Mouse (Mus musculus) stomach, embryonic 16.5 days (tissue): ENCODE data around the gene Agtr1a. TPM values are rescaled to one million over a fixed set of nuclear protein-coding genes. Genes with fewer than 3 reads are reported as not detected.

Experiments
- polyA plus RNA-seq: library from polyadenylated mRNA; unstranded; fragments of >200 nt; fragmentation: Nextera tagmentation; extraction: Ambion mirVana; gene quantifications from 2 replicates; pipeline ENCODE4 v1.2.1, GENCODE M21; 2015

Gene Agtr1a
- polyA plus RNA-seq, 1 experiment from 2014 or later = 4.1 TPM

Other genes starting within 250 kb of the Agtr1a start
- 68.9 and 91.5 TPM in 2 replicates for gene Mboat1, start 200.0 kb upstream of the Agtr1a start, polyA plus RNA-seq
- 247 and 268 TPM in 2 replicates for gene Uqcrfs1, start 208.9 kb downstream of the Agtr1a start, polyA plus RNA-seq